Mouse (Mus musculus): ENCODE measurements around the gene Zfp110.
"Not testable (repeated sequence)": the region's sequence is repeated elsewhere in the genome, so short reads cannot be mapped to it uniquely, and the experiment has no call there.

The Zfp110 gene

DNA sequence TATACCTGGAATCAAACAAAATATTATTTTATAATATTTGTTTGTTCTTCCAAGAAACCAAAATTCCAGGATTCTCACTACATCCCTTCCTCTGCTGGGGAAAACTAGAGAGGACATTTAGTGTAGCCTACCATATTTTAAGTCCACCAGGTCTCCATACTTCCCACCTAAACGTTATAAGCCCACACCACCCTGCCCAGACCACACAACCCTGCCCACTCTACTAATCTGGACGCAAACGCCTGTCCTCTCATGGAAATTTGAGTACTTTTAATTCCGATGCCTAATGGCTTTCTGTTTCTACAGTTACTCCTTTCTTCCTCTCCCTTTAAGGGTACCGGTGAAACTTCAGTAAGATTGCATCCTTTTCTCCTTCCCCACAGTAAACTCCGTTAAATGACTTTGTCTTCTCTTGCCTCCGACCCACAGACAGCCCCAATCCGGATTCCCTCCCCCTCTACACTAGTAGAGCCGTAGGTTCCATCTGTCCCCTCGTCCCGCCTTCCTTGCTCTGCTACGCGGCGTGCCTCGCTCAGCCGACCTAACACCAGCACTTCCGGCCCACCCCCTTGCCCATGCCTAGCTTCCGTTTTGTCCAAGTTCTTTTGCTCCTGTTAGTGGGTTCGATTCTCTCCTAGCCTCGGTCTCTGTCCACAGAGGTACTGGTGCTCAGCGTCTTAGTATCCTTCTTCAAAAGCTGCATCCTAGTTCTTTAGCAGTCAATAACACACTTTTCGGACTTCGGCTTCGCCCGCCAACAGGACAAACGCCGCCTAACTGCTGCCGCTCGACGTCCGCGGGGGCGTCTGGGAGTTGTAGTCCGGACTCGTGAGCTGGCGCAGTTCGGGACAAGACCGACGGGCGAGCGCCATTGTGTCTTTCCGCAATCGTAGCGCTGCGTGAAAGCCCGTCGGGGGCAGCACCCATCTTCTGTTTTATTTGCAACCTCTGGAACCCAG, at the start of gene Zfp110:
Gene Zfp110 (plus strand): TSS at position 600 of the 959 bp plus-strand sequence.
- peak; percentile 93 for DNase-seq (ENCODE audit: low spot score)

DNA sequence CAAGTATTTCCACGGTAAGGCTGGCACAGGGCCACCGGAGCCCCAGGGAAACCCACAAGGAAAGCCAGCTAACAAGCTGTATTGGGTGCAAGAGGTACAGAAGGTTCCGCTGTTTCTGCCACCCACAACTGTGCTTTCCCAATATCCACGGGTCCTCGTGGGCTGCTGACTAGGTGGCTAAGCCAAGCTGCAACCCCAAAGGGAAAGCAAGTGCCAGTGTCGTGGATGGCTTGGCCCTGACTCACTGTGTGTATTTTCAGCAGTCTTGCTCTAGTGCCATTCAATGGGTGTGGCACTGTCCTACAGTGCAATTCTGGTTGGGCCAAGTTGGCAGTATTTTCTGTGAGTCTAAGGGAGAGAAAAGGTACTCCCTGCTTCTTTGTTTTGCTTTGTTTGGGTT, 47.2 kb upstream of the Zfp110 start:
- DNase-seq (ENCODE audit: low spot score), result no peak

DNA sequence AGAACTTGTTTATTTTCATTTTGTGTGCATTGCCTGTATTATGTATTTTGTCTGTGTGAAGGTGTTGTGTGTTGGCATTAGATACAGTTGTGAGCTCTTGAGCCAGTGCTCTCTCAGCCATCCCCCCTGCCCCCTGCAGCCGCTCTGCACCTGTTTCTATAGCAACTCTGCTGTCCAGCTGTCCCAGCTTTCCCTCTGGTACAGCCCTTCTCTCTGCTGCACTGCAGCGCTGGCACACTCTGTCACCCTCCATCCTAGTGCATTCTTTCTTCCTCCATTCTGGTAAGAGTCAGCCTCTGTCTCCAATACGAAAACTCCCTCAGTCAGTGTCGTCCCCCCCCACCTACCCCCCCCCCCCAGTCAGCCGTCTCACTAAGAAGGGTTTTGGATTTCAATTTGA, 46.5 kb upstream of the Zfp110 start:
- no peak for DNase-seq (ENCODE audit: low spot score)

DNA sequence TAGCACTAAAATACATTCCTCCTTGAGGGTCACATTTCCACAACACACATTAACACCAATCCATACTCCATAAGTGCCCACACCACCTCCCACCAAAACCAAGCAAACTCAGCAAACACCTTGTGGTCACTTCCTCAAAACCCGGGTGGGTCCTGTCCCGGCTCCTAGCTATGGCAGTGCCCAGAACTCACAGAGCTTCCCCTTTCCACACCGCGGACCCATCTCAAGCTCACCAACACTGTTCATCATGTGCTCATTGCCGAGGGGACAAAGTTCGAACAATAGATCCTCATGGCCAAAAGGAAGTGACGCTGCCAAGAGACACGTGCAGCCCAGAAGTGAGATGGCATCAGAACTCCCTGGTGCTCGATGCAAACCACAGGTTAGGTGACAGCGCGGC, 41.9 kb upstream of the Zfp110 start:
- DNase-seq (ENCODE audit: low spot score), result not testable (repeated sequence)

DNA sequence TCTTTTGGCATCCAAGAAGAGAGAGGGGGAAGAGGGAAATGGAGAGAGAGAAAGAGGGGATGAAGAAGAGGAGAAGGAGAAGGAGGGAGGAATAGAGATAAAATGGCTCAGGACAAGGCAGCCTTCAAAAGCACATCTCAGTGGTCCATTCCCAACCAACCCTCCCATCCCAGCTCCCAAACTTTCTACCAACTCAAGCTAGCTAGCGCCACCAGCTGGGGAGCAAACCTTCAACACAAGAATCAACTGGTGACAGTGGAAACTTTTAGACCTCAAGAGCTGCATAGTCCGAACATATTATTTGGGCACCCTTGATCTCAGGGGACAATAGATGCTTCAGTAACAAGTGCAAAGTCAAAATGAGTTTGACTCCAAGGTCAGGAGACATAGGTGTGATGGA, 36.6 kb upstream of the Zfp110 start:
- no peak for DNase-seq (ENCODE audit: low spot score)

DNA sequence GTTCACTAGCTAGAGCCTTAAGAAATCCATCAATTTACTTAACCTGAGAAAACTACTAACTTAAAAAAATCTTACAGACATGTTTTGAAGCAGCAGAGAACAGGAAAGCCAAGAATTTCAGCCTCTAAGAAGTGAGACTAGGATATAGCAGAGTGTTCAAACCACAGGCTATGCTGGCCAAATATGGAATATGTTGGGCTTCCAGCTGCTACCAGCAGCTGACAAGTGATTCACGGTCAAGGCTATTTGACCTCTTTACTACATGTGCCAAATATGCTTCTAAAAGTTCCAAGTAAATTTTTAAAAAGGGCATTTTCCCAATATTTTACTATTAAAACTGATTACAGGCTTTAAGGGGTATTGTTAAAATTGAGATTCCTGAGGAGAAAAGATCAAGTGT, 35.0 kb upstream of the Zfp110 start:
- DNase-seq (ENCODE audit: low spot score), result no peak

DNA sequence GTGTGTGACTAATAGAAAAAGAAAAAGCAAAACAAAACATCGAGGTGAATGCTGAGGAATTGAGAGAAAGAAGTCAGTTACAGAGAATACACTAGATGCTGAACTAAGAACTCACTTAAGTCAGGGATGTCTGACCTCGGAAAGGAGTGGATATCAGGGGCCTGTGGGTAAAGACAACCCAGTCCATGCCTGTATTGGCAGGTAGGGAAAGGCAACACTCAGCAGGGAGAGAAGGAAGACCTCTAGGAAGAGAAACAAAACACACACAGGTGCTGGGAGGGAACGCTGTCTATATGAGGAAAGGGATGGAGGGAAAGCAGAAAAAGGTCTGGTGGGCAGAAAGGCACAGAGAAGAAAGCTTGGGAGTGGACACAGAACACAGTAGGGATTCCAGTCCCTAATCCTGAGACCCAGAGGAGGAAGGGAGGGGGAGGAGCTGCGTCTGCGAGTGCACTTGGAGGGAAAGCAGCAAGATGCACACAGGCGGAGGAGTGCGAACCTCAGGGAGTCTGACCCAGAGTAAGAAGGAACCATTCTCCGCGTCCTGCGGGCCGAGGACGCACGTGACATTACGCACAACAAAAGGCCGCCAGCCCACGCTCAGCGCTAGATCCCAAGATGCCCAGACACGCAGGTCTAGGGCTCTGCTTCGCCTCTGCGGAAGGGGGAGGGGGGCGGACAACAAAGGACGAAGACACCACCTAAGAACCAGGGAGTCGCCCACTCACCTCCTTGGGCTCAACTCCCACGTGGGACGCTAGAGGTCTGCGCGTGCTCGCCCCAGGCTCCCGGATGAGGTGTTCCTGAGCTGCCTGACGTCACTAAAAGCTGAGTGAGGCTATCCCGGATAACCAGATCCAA, 31.5 kb upstream of the Zfp110 start, which contains the start of gene Zscan18:
Gene Zscan18 (minus strand): TSS at position 770 of the 861 bp plus-strand sequence.
- DNase-seq (ENCODE audit: low spot score), result peak; percentile 66

DNA sequence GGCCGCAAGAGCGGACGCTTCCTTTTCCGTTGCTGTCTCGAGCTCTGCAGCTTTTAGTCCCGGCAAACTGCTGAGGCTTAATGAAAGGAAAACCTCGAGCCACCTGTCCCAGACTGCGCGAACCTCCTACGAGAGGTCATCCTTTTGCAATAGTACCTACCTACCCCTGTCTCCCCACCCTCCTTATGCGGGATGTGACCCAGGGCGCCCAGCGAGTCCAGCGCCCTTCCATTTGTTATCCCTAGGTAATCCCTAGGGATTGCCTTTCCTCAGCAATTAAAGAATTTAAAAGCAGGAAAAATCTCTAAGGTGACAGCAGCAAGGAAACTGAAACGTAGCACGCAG, 30.9 kb upstream of the Zfp110 start:
- DNase-seq (ENCODE audit: low spot score), result no peak

DNA sequence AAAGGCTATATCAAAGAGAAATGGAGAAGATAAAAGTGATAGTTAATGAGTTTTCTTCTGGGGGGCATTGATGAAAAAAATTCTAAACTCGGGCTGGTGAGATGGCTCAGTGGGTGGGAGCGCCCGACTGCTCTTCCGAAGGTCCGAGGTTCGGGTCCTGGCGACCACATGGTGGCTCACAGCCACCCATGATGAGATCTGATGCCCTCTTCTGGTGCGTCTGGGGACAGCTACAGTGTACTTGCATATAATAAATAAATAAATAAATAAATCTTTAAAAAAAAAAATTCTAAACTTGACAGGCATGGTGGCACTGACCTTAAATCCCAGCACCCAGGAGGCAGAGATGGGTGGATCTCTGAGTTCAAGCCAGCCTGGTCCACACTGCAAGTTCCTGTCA, 19.0 kb upstream of the Zfp110 start:
- DNase-seq (ENCODE audit: low spot score), result no peak

DNA sequence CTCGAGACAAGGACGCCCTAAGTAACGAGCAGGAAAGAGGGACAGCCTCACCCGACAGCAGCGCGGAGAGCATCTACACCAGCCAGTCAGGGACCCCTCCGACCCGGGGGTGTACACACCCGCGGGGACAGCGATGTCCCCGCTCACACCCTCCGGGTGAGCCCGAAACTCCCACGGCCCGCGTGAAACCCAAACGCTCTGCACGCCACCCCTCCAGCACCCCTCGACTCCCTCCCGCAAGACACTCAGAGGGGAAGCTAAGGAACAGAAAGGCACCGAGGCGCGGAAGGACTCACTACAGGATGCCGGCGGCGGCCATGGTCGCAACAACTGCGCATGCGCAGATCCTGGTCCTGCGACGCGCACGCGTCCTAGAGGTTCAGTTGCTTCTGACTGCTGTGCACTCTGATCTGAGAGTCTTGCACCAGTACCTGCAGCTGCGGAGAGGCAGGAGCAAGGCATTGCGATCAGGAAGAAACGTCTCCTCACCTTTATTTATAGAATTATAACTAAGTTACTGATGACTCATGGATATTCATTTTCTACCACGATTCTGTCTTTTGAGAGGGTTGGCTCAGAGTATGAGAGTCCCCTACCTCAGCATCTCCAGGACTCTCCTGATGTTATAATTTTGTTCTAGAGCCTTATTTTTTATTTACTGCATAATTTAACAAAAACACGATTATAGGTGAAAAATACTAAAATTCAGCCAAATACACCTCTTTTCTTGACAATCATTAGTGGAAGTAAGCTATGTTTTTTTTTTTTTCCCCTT, 15.9 kb upstream of the Zfp110 start, which contains the start of gene Zfp329:
Gene Zfp329 (minus strand): TSS at position 338 of the 775 bp plus-strand sequence.
- peak; percentile 91 for DNase-seq (ENCODE audit: low spot score)

DNA sequence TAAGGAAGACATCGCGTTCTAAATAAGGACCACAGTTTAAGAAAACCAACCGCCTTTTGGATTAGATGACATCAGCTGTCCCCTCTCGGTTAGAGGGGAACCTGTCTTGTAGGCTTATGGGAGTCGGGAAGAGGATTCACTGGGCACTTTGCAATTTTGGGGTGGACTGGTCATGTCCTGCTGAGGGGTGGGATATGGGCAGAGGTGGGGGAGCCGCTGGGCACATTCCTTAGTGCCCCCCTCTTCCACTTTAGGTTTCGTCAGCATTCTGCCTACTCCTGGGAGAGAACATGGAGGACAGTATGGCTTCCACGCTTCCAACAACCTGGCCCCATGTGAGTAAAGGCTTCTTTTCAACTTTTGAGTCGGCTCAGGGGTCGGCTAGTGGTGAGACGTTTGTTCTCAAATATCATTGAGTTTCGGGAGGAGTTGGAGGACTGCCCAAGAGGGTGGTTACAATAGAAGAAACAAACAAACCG, 671 bp downstream of the Zfp110 start:
- peak; percentile 21 for DNase-seq (ENCODE audit: low spot score)

DNA sequence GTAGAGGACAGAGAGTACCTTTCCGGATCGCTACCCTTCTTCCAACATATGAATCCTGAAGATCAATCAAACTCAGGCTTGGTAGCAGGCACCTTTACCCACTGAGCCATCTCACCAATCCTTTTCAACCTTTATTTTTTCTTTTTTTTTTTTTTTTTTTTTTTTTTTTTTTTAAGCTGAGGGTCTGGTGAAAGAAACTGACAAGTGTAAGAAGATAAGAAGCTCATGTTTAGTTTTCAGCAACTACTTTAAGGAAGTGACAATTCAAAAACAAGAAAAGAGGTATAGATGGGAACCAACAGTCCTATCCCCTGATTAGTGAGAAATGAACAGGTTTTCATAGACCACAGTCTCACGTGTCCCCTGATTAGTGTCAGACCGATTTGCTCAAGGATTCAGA, 1.2 kb downstream of the Zfp110 start:
- DNase-seq (ENCODE audit: low spot score), result no peak

DNA sequence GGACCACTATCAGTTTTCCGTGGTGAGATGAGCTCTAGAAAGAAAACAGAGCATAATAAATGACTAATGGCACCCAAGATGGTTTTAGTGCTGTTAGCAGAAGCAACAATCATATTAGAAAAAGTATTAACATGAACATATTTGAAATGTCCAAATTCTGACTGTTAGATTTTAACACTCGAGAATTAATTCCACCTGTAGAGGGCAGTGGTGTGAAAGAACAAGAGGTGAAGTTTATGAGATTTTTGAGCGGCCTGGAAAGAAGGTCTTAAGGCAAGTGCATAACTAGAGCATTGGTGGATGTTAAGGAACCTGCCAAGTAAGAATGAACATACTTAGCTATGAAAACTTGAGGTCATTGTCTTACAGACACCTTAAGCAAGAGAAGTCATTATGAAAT, 39.7 kb downstream of the Zfp110 start:
- DNase-seq (ENCODE audit: low spot score), result peak; percentile 48

DNA sequence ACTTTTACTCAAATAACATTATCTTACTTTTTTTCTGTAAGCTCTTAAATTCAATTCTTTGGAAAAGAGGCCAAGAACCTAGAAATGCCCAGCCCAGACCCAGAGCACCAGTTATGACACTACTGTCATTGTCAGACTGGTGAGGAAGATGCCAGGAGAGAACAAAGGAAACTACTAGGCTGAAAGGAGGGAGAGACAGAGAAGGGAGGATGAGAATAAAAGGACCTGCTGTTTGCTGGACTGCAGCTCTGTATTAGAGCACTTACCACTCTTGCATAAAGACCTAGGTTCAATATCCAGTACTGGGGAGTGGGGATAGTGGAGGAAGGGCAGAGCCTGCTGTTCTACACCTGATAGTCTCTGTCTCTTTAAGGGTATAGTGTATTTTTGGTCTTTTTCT, 45.5 kb downstream of the Zfp110 start:
- no peak for DNase-seq (ENCODE audit: low spot score)

DNA sequence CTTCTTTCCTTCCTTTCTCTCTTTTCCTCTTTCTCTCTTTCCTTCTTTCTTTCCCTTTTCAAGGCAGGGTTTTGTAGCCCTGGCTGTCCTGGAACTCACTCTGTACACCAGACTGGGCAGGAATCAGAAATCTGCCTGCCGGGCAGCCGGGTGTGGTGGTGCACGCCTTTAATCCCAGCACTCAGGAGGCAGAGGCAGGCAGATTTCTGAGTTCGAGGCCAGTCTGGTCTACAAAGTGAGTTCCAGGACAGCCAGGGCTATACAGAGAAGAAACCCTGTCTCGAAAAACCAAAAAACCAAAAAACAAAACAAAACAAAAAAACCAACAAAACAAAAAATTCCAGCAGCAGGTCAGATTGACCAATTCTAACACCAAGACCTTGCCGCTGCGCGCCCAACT, 45.9 kb downstream of the Zfp110 start:
- DNase-seq (ENCODE audit: low spot score), result not testable (repeated sequence)

DNA sequence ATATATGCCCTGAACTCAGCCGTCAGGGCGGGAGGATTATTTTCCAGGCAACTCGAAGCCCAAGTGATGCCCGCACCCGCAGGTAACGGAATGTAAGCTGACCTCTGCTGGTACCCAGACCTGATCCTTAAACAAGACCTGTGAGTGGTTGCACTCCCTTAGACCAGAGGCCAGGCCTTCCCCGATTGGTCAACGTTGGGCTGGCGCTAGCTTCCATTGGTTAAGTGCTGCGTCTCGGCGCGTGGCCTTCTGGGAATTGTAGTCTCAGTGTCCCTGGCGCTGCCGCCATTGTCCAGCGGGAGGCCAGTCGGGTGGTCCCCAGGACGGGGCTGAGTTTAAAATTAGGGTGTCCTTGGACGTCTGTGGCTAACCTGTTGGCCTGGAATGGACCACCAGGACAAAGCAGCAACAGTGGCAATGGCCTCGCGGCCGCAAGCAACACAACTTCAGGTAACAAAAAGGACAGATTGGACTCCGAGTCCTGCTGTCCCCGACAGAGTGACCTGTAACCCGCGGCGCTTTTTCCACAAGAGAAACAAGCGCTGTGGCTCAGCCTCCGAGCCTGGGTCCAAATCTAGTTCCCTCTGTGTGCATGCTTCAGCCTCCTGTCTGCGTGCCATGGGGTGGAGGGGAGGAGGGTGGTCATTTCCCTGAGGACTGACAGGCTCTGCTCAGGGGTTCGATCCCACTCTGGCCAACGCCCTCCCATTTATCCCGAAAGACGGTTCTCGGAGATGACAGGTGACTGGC, 46.5 kb downstream of the Zfp110 start, which contains the start of gene Zfp128:
Gene Zfp128 (plus strand): TSS at position 267 of the 750 bp plus-strand sequence.
- DNase-seq (ENCODE audit: low spot score), result peak; percentile 97

DNA sequence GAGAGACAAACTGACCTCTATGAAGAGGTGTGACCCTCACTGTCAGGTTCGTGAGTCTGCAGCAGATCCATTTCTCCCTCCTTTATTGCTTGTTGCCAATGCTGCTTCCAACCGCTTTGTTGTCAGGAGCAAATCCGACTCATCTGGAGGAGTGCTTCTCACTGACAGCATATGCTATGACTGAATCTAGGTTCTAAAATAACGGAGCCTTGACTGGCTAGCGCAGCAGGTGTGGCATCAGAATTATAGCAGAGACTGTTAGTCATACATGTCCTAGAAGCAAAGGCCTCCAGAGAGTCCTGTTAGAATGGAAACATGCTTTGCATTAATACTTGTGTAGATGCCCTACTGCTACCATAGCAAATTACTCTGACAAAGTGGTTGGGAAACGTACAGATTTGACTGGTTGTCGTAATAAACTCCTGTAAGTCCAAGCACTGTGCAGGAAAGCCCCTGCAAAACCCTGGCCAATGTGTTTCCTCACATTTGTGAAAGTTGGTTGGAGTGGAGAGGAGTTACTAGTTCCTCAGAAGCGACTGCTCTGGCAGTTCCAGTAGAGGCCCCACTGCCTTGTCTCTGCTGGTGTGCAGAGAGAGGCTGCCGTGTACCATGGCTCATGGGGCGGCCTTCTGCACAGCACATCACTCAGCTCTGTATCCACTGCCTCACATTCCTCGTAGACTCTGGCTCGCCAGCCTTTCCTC, 52.2 kb downstream of the Zfp110 start:
- no peak for DNase-seq (ENCODE audit: low spot score)

DNA sequence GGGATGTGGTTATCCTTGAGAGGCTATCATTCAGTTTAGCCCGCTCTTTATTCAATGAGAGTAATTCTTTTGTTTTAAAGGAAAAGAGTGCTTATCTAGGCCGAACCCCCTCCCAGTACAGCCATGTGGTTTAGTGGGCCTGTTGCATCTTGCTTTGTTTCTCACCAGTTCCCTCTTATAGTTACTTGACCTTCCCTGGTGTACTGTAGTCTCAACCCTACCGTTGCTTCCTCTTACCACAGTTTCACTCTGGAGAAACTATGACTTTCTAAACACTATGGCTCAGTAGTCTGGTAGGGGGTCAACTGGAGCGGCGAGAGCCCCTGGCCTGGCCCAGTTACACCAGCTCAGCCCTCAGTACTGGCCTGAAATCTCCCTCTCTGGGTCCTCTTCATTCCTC, 53.0 kb downstream of the Zfp110 start:
- no peak for DNase-seq (ENCODE audit: low spot score)

DNA sequence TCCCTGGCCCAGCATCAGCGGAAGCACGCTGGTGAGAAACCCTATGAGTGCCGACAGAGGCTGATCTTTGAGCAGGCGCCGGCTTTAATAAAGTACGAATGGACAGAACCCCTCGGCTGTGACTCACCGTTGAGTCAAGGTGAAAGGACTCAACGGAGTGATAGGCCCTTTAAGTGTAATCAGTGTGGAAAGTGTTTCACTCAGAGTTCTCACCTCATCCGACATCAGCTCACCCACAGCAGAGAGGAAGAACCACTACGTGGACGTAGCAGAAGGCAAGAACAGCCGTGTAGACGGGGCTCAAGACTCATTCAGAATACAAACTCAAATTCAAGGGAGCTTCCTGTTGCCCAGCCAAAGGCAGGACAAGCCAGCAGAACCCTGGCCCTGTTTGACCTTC, 56.4 kb downstream of the Zfp110 start:
- no peak for DNase-seq (ENCODE audit: low spot score)

DNA sequence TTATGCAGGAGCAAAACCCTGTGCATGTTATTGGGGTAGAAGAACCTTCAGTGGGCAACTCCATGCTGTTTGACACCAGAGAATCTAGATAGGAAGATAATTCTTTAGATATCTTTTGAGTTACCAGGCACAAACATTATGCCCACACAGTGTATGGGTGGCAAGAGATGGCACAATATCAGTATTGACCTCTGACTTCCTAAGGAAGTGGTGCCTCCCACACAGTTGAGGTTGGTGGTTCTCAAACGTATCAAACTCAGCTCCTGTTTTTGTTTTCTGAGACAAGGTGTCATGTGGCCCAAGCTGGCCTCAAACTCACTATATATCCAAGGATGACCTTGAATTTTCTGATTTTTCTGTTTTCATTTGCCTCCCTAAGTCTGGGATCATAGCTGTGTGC, 56.8 kb downstream of the Zfp110 start:
- DNase-seq (ENCODE audit: low spot score), result peak; percentile 7

Measured in lung, postnatal 25 days (tissue).